Mouse (Mus musculus) retina, postnatal 7 days (tissue): ENCODE data around the gene Acad8.

Source experiments
- DNase-seq: peaks from one replicate; pipeline ENCODE4 v3.0.0-alpha.2; 2012; ENCODE audit warnings: low read depth, low spot score

Gene Acad8

DNA sequence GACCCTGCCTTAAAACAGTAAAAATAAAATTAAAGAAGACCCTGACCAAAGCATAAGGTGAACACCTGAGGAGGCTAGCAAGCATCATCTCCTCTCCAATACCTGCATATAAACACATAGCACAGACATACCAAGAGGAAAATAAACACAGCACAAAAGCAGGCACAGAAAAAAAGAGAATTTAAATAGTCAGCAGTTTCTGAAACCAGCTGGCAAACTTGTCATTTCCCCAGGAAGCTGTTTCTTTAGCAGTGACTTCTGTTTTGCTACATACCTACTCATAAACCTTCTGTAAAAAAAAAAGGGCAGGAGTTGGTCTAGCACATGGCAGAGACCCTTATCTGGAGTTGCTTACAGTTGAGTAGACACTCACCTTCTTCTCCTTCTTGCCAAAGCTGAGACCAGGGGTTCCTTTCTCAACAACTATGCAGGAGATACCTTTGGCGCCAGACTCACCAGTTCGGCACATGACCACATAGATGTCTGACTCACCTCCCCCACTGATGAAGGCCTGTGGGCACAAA, 14.2 kb downstream of the Acad8 start:
- DNase-seq = no peak

- DNase-seq = no peak
These were observed 20.6 kb downstream of the Acad8 start for GRCm38 (mm10) chr9:26978776-26979175.

DNA sequence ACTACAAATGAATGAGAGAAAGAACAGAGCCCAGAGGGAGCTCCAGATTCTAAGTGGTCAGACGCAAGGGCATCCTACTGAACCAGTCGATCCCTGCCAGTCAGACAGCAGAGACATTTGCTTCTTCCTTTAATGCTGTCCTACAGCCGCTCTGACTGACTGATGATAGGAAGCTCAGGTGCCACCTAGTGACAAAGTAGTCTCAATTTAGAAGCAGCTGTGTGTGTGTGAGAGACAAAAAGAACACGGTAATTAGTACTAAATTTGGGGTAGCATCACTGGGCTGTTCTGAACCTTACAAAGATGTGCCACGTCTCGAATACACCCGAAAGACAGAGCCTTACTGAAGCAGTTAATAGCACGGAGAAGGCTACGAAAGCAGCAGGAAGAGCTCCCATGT, 21.6 kb downstream of the Acad8 start:
- DNase-seq = no peak

- DNase-seq = no peak
These were observed 51.6 kb downstream of the Acad8 start for GRCm38 (mm10) chr9:26947790-26948189.

DNA sequence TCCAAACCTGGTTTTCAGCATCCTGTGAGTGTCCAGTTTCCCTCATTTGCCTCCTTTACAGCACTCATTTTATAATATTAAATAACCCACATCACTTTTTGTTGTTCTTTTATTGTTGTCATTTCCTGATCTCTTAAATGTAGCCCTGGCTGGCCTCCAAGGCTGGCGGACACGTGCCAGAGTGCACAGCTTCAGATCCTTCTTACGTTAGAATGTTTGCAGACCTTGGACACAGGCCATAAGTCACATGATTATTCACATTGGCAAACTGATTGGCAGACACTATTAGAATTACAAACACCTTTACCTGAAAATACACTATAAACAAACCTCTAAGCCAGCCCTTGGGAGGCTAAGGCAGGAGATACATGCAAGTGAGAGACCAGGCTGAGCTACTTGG, 75.2 kb downstream of the Acad8 start:
- DNase-seq = no peak
